Mouse (Mus musculus): ENCODE data around the gene Gm5269. TPM values are rescaled to one million over a fixed set of nuclear protein-coding genes. Genes with fewer than 3 reads are reported as not detected.

Gene Gm5269
- total RNA-seq, 4 experiments from 2014 or later = not detected

DNA sequence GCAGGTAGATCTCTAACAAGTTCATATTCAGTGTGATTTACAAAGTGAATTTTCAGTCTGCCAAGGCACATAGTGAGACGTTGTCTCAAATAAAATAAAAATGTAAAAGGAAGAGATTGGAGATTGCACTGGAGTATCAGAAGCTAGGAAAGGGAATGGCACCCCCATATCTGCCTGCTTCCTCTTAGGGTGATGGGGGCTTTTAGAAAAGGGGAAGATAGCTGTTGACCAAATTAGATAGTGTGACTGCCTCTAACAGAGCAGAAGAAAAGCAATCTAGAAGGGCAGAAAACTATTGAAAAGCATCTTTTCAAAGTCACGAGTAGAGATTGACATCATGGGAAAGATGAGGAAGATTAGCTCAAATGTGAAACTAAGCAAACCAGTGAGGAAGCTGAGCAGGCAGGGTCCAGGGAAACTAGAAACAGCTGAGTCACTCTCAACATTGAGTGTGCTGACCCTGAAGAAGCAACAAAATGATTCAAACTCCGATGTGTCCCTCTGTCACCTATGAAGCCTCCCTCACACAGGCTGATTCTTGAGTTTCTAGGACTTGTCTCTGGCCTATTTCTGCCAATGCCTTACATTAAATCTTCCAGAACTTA lies 8.7 kb downstream of the Gm5269 start:
- DNase-seq (ENCODE audit: low spot score in 2 of 2) = no peak

DNA sequence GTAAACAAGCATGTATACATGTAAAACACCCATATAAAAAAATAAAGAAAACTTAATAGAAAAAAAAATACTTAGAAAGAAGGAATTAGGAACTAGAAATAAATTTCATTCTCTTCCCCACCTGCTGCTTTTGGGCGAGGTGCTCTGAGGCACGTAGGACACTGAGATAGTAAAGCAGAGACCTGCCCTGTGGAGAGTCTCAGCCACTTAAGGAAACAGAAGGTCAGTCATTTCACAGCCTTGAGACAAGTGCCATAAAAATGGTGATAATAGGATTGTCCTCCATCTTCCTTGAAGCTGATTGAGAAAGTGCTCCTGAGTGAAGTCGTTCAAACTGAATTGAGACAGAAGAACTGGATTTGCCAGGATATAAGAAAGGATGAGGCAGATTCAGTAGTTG lies 12.6 kb downstream of the Gm5269 start:
- DNase-seq (ENCODE audit: low spot score in 2 of 2) = no peak

DNA sequence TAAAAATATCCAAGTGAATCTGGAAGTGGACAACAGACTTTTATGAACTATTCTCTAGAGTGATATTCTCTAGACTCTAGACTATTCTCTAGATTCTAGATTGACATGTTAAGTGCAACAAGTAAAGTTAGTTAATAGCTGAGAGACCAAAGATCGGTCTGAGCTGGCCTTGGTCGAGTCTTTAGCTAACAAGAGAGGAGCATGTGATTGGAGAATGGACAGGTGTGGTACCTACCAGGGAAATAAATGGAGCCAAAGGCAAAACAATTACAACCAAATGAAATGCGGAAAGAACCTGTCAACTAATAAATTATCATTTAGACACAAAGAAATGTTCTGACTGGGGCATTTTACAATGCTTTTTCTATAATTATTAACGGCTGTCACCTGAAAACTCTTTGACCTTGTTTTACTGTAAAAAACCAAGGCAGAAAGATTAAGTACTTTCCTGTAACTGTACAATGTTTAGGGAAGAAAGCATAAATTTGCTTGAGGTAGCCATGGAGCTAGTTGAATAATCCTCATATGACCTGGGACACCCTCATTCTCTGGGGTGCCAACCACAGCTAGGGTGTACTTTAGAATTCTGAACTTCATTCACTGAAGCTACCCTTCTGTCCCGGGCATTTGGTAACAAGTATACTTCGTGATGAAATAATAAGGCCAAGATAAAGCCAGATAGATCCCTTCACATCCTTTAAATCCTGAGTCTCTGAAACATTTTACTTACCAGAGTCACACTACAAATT lies 13.4 kb downstream of the Gm5269 start:
- no peak for DNase-seq (ENCODE audit: low spot score in 2 of 2)

DNA sequence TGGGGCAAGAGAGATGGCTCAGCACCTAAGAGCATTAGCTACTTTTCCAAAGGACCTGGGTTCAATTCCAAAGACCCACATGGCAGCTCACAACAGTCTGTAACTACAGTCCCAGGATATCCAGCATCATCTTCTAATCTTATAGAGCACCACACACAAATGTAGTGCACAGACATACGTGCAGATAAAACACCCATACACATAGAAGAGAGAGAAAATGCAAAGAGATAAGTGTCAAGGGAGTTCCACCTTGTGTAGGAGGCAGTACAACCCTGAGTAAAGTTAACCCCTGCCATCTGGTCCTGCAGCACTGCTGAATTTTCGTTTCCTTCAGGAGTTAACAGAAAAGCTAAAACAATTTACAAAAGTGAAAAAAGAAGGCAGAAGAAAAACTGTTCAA lies 14.4 kb downstream of the Gm5269 start:
- no peak for DNase-seq (ENCODE audit: low spot score in 2 of 2)

DNA sequence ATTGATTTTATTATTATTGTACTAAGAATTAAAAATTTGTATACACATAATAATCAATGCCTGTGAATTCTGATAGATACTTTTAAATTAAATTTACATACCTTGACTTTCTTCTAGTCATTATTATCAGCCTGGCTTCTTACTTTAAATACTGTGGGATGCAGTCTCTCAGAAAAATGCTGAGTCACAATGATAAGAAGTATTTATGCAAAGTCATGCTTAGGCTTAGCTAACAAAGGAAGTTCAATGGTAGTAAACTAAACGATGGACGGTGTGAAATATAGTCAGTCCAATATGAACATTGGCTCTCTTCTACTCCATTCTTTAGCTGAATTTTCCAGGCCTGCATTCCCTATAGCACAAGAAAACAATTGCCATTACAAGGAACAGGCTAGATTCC lies 16.8 kb downstream of the Gm5269 start:
- no peak for DNase-seq (ENCODE audit: low spot score in 2 of 2)

DNA sequence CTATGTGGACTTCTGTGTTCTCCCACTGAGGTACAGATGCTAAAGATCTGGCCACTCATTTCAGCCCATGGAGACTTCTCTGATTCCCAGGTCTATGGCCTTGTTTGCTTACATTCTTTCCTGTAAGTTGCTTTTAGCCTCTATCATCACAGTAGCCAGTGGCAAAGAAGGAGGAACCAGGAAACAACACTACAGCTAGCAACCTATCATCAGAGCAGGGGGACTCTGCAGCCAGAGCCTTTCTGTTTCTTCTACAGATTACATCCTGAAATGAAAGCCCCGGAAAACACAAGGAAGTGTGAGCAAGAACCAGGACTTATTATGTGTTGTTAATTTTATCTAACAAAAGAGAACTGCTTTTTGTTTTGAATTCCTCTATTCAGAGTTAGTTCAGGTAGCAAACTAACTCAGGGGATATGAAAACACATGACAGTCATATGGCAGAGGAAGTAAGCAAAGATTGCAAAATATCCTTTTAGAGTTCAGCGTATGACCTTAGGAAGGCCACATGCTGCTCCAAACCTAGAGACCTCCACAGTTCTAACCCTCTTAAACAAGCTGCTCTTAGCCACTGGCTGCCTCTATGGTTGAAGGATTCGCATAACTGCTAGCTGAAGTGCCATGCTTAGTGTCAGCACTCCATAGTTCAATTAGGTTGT lies 21.5 kb downstream of the Gm5269 start:
- DNase-seq (ENCODE audit: low spot score in 2 of 2) = no peak

DNA sequence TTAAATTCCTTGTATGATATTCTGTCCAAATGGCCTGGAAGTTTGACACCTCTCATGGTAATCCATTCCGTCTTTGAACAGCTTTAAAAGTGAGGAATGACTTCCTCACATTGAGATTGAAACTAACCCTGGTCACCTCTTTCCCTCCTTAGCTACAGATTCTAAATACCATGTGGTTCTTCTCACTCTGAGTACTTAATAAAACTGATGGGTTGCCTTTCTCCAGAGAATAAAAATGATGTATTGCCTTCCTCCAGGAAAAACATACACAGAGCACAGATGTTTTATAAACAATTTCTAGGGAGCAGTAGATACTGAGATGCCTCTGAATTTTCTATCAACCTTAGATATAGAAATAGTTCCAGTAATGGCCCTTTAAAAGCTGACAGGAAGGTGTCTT lies 22.0 kb downstream of the Gm5269 start:
- no peak for DNase-seq (ENCODE audit: low spot score in 2 of 2)

DNA sequence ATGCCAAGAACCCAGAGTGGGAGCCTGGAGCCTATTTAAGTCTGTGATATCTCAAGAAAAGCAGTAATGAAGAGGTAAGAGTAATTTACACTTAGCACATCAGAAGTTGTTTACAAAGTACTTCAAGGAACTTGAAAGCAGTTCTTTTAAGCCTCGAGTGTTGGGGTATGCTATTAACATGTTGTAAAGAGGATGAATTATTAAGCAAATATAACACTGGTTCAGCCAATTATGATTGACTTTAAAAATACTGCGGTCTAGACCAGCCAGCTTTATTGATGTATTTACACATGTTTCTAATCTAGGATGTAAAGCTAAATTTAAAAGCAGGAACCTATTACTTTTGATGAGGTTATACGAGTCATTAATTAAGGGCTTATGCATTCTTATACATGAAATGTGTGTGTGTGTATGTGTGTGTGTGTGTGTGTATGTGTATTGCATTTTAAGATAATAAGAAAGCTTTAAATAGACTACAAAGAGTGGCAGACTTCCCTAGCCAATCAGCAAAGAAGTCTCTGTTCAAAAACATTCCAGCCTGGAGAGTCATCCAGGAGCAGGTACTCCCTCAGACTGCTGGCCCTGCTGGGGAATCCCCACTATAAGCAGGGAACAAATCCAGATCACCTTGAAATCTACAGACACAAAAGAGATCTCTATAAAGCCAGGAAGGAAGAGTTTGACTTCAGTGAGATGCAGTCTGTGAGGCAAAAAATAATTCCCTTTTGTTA lies 23.6 kb downstream of the Gm5269 start:
- DNase-seq (ENCODE audit: low spot score in 2 of 2) = no peak

DNA sequence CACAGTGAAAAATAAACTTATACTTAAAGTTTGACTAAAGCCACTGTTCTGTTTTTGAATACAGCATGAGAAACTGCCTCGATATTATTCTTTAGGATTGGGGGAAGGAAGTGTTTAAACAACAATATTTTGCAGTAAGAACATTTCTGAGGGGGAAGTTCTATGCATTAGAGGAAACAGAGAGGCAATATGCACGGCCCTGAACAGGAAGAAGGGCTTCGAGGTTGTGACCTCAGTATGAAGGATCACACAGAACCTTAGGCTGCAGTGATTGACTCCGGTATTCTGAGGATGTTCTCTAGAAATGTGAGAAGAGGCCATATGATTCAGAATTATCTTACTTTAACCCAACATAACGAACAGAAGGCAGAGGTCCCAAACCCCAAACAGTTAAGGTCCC lies 24.3 kb downstream of the Gm5269 start:
- no peak for DNase-seq (ENCODE audit: low spot score in 2 of 2)

DNA sequence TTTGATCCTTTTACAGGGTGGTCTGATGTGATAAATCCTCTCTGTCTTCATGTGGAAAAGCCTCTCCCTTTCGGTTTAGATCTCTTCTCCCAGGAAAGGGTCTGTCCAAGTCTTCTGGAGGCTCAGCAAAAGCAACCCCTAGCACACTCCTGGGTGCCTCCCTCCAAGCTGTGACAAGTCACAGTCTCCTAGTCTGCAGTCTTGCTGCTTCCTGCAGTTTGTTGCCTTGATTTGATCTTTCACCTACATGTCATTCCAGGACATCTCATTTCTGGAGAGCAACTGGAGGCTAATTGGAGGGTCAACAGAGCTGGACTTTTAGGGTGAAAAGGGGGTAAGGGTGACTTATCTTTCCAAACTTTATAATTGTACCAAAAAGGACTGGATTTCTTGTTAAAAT lies 24.8 kb downstream of the Gm5269 start:
- no peak for DNase-seq (ENCODE audit: low spot score in 2 of 2)

DNA sequence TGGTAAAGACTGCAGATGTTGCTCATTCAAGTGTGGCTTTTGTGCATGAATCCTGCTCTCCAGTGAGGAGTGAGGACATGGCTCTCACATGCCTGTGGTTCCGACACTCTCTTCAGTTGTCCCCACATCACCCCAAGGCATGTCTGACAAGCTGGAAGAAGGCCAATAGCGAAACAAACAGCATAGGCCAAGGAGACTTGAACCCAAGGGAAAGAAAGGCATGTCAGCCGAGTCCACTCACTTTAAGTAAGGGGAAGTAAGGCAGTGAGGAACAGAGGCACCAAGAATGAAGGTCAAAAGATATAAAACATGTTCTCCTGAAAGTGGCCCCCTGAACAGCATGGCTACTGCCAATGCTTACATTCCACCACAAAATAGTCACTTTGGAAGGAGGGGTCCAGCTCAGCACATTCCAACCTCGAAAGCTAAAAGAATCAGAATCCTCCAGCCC lies 25.5 kb downstream of the Gm5269 start:
- no peak for DNase-seq (ENCODE audit: low spot score in 2 of 2)

DNA sequence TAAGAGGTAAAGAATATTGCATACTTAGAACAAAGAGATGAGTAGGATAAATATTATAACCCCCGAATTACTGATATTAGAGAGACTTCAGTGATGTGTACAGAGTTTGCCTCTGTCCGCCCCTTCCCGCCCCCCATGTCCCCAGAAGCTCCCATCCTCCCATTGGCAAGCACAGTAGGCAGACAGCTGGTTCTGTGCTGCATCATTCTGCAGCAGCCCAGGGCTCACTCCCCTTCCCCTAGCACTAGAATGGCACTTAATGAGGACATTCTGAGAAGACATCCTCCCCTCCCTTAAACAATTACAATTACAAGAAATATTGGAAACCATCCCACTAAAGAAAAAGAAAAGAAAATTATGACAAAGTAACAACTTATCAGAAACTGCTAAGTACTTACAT lies 26.4 kb downstream of the Gm5269 start:
- DNase-seq (ENCODE audit: low spot score in 2 of 2) = no peak

DNA sequence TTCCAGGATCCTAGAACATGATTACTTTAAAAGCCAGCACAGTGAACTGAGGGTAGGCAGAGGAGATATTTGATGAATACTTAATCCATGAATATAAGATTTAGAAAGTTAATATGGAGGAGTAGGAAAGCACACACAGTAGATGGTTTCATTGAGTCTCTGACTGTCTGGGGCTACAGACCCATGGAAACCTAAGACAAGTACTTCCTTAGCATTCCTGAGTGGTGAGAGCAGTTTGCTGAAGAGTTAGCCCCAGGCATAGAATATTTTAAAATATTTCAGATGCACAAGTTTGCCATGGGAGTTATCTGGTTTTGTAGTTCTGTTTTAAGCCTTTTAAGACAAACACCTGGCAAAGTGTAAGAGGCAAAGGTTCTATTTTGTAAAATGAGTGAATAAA lies 28.9 kb downstream of the Gm5269 start:
- DNase-seq (ENCODE audit: low spot score in 2 of 2) = no peak

DNA sequence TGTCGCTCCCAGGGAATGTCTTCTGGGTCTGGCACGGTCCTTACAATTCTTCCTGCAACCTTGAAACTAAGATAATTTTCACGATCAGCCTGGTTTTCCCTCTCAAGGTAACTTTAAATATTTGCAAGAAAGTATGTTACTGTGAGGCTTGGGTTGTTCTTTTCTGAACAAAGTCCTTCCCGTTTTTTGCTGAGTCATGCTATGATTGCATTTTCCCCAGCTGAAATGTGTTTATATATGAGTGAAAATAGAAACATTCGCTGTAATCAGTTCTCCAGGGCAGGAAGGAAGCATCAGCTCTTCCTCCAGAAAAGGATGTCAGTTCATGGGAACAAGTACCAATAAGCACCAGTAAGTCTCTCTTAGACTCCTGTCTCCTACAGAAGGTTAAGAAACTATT lies 29.7 kb downstream of the Gm5269 start:
- no peak for DNase-seq (ENCODE audit: low spot score in 2 of 2)

DNA sequence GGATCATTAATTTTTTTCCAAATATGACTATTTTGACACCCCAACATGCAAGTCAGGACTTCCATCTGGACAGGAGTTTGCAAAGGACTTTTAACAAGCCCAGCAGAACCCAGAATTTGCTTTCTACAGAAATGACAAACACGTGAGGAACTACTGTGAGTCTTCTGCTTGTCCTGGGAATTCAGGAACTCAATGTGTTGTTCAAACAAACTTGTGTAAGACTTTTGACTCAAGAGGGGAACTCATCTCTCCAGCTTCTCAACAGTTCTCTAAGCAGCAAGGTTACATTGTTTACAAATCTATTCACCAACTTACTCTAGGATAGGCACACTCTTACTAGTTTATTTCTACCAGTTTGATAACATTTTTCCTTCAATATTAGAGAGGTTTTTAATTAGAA lies 32.0 kb downstream of the Gm5269 start:
- DNase-seq (ENCODE audit: low spot score in 2 of 2) = no peak

DNA sequence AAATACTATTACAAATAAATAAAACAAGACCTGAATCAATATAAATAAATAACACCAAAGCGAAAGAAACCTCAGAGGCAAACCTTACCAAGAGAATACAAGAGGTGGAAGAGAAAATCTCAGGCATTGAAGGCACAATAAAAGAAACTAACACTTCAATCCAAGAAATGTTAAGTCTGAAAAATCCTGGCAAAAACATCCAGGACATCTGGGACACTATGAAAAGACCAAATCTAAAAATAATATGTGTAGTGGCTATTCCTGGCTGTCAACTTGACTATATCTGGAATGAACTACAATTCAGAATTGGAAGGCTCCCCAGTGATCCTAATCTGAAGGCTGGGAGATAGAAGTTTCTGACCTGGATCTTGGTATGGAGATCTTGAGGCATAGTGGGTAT lies 44.6 kb downstream of the Gm5269 start:
- DNase-seq (ENCODE audit: low spot score in 2 of 2) = no peak

Other genes starting within 250 kb of the Gm5269 start
- gene Wdr75, start 95.1 kb downstream of the Gm5269 start, total RNA-seq (2022) = 10 to 100 TPM; 11.2 to 18.9 (median 17.2) TPM
- 10 to 100 TPM; 29.1 to 42.4 (median 32.3) TPM for gene Slc40a1, start 36.2 kb upstream of the Gm5269 start, total RNA-seq (2022)
- under 1 TPM; 0.10 to 0.44 (median 0.15) TPM for gene Dnah7b, start 176.0 kb upstream of the Gm5269 start, total RNA-seq (2022)

Data from gastrocnemius, adult 8-10 months (tissue).